Mouse (Mus musculus) hindbrain, embryonic 12.5 days (tissue): ENCODE results near the gene Gm20388. TPM values are rescaled to one million over a fixed set of nuclear protein-coding genes. Genes with fewer than 3 reads are reported as not detected.

Experiments used
- ATAC-seq: fragments of 200-750 bp; cut with Nextera tagmentation; 2 replicates; pipeline ENCODE4 v1.8.0; 2017; ENCODE audit warnings: moderate TSS enrichment; ENCODE audit not compliant: low FRiP score
- H3K27ac ChIP-seq: fragments of 300-500 bp; sonication (generic); 2 replicates; pipeline ENCODE4 v1.5.1; 2016; ENCODE audit warnings: mild to moderate bottlenecking
- H3K27me3 ChIP-seq: fragments of 300-500 bp; sonication (generic); 2 replicates; pipeline ENCODE4 v1.6.1; 2016; ENCODE audit warnings: mild to moderate bottlenecking
- H3K36me3 ChIP-seq: fragments of 300-500 bp; sonication (generic); 2 replicates; pipeline ENCODE4 v1.6.1; 2016; ENCODE audit warnings: mild to moderate bottlenecking
- H3K4me1 ChIP-seq: fragments of 300-500 bp; sonication (generic); 2 replicates; pipeline ENCODE4 v1.6.1; 2016
- H3K4me2 ChIP-seq: fragments of 300-500 bp; sonication (generic); replicated peaks from 2 replicates; pipeline ENCODE4 v1.6.1; 2016; ENCODE audit warnings: mild to moderate bottlenecking
- H3K4me3 ChIP-seq: fragments of 300-500 bp; sonication (generic); 2 replicates; pipeline ENCODE4 v1.5.1; 2016; ENCODE audit warnings: mild to moderate bottlenecking
- H3K9ac ChIP-seq: fragments of 300-500 bp; sonication (generic); 2 replicates; pipeline ENCODE4 v1.6.1; 2016; ENCODE audit warnings: mild to moderate bottlenecking, moderate library complexity
- H3K9me3 ChIP-seq: fragments of 300-500 bp; sonication (generic); replicated peaks from 2 replicates; pipeline ENCODE4 v1.6.1; 2016; ENCODE audit warnings: mild to moderate bottlenecking
- WGBS: fragments of 180-500 bp; shearing (Covaris S2); methylation state at CpG from one replicate; pipeline ENCODE4 v1.1.7; 2016; 5-methylcytosine and 5-hydroxymethylcytosine counted together
- polyA plus RNA-seq: library from polyadenylated mRNA; unstranded; fragments of >200 nt; fragmentation: Nextera tagmentation; extraction: Ambion mirVana; gene quantifications from 2 replicates; pipeline ENCODE4 v1.2.1, GENCODE M21; 2016

Gm20388 gene
- polyA plus RNA-seq, 1 experiment from 2014 or later: not detected

GRCm38 (mm10) chr8:120227891-120228591 lies 317.4 kb downstream of the Gm20388 start, which contains the start of gene Gse1:
Gene Gse1, plus strand, starts transcription at chr8:120228456.
- Histone ChIP-seq H3K27me3 (peaks cover 30% of the 10 kb centered on the region), H3K9me3 (no peaks in the 10 kb centered on the region), H3K4me3 (peak within 1 kb of the TSS; percentile 64), H3K4me1 (peaks cover 83% of the 10 kb centered on the region), H3K36me3 (no peaks in the 10 kb centered on the region), H3K27ac (peak within 1 kb of the TSS; percentile 77), H3K9ac (peak within 1 kb of the TSS; percentile 80), H3K4me2 (peak within 1 kb of the TSS; percentile 98)
- ATAC-seq: peak; percentile 50
- 3% methylated on average over 16 of the region's 52 CpGs for WGBS

- no peaks in the 10 kb centered on the region for H3K36me3 ChIP-seq
- peak overlapping the region; percentile 64 for H3K4me3 ChIP-seq
- no peaks in the 10 kb centered on the region for H3K9me3 ChIP-seq
- H3K4me1 ChIP-seq: peaks cover 90% of the 10 kb centered on the region
- H3K9ac ChIP-seq: peak overlapping the region; percentile 80
- H3K4me2 ChIP-seq: peak overlapping the region; percentile 98
- H3K27ac ChIP-seq: peak overlapping the region; percentile 73
- no peak for ATAC-seq
- under 1% methylated on average over 106 of the region's 125 CpGs for WGBS
- H3K27me3 ChIP-seq: peaks cover 30% of the 10 kb centered on the region
Observed at GRCm38 (mm10) chr8:120228781-120229573, 318.3 kb downstream of the Gm20388 start.

GRCm38 (mm10) chr8:120229574-120229916 lies 318.9 kb downstream of the Gm20388 start:
- Histone ChIP-seq H3K4me1 (peaks cover 89% of the 10 kb centered on the region), H3K27ac (0 out of 2 replicates have a peak overlapping the region, but pooled peaks have one; percentile 73), H3K4me3 (peak overlapping the region; percentile 64), H3K36me3 (no peaks in the 10 kb centered on the region), H3K9me3 (no peaks in the 10 kb centered on the region), H3K27me3 (peaks cover 30% of the 10 kb centered on the region), H3K9ac (peak overlapping the region; percentile 80), H3K4me2 (peak overlapping the region; percentile 98)
- no peak for ATAC-seq
- WGBS: 1% methylated on average over 22 of the region's 22 CpGs

GRCm38 (mm10) chr8:120230081-120230480 lies 319.4 kb downstream of the Gm20388 start:
- H3K9ac ChIP-seq: peak overlapping the region; percentile 80
- ATAC-seq: no peak
- H3K4me1 ChIP-seq: peaks cover 89% of the 10 kb centered on the region
- H3K9me3 ChIP-seq: no peaks in the 10 kb centered on the region
- H3K27ac ChIP-seq: no peak overlapping the region
- peaks cover 30% of the 10 kb centered on the region for H3K27me3 ChIP-seq
- WGBS: 4% methylated on average over 22 of the region's 22 CpGs
- peak overlapping the region; percentile 64 for H3K4me3 ChIP-seq
- H3K36me3 ChIP-seq: no peaks in the 10 kb centered on the region
- H3K4me2 ChIP-seq: peak overlapping the region; percentile 98

GRCm38 (mm10) chr8:120230715-120231614 lies 320.3 kb downstream of the Gm20388 start:
- WGBS: 15% methylated on average over 18 of the region's 18 CpGs
- Histone ChIP-seq H3K27me3 (peaks cover 30% of the 10 kb centered on the region), H3K4me2 (peak overlapping the region; percentile 98), H3K4me1 (peaks cover 83% of the 10 kb centered on the region), H3K27ac (no peak overlapping the region), H3K36me3 (no peaks in the 10 kb centered on the region), H3K9me3 (no peaks in the 10 kb centered on the region), H3K9ac (peak overlapping the region; percentile 80), H3K4me3 (peak overlapping the region; percentile 64)
- no peak for ATAC-seq

- ATAC-seq: no peak
- Histone ChIP-seq H3K36me3 (no peaks in the 10 kb centered on the region), H3K4me1 (peaks cover 76% of the 10 kb centered on the region), H3K9ac (no peak overlapping the region), H3K4me2 (peak overlapping the region; percentile 98), H3K4me3 (peak overlapping the region; percentile 64; the same call in 1 of the 2 replicates), H3K27ac (no peak overlapping the region), H3K9me3 (no peaks in the 10 kb centered on the region), H3K27me3 (peaks cover 30% of the 10 kb centered on the region)
- WGBS: 73% methylated on average over 3 of the region's 3 CpGs
Observed at GRCm38 (mm10) chr8:120231870-120232269, 321.2 kb downstream of the Gm20388 start.

GRCm38 (mm10) chr8:120232398-120232797 lies 321.8 kb downstream of the Gm20388 start:
- Histone ChIP-seq H3K9me3 (no peaks in the 10 kb centered on the region), H3K27me3 (peaks cover 30% of the 10 kb centered on the region), H3K4me1 (peaks cover 70% of the 10 kb centered on the region), H3K4me3 (peak overlapping the region; percentile 64; the same call in 1 of the 2 replicates), H3K9ac (no peak overlapping the region), H3K27ac (no peak overlapping the region), H3K4me2 (peak overlapping the region; percentile 98), H3K36me3 (no peaks in the 10 kb centered on the region)
- WGBS: 50% methylated on average over 4 of the region's 4 CpGs
- ATAC-seq: no peak

GRCm38 (mm10) chr8:120232913-120233312 lies 322.3 kb downstream of the Gm20388 start:
- Histone ChIP-seq H3K9ac (peak overlapping the region; percentile 55), H3K27me3 (peaks cover 30% of the 10 kb centered on the region), H3K9me3 (no peaks in the 10 kb centered on the region), H3K4me2 (peak overlapping the region; percentile 98), H3K27ac (no peak overlapping the region), H3K4me1 (peaks cover 65% of the 10 kb centered on the region), H3K4me3 (peak overlapping the region; percentile 64), H3K36me3 (no peaks in the 10 kb centered on the region)
- 33% methylated on average over 13 of the region's 13 CpGs for WGBS
- ATAC-seq: no peak

- H3K36me3 ChIP-seq: no peaks in the 10 kb centered on the region
- H3K4me2 ChIP-seq: no peak overlapping the region; the same call in 1 of the 2 replicates
- 68% methylated on average over 12 of the region's 12 CpGs for WGBS
- 0 out of 2 replicates have a peak overlapping the region, but pooled peaks have one; percentile 24 for H3K9ac ChIP-seq
- H3K4me1 ChIP-seq: peaks cover 57% of the 10 kb centered on the region
- no peaks in the 10 kb centered on the region for H3K9me3 ChIP-seq
- no peak overlapping the region for H3K27ac ChIP-seq
- peaks cover 26% of the 10 kb centered on the region for H3K27me3 ChIP-seq
- no peak for ATAC-seq
- no peak overlapping the region for H3K4me3 ChIP-seq
Observed at GRCm38 (mm10) chr8:120234457-120234856, 323.8 kb downstream of the Gm20388 start.

GRCm38 (mm10) chr8:120234866-120235265 lies 324.2 kb downstream of the Gm20388 start:
- Histone ChIP-seq H3K27me3 (peaks cover 22% of the 10 kb centered on the region), H3K4me3 (no peak overlapping the region), H3K27ac (no peak overlapping the region), H3K9me3 (no peaks in the 10 kb centered on the region), H3K9ac (0 out of 2 replicates have a peak overlapping the region, but pooled peaks have one; percentile 24), H3K36me3 (no peaks in the 10 kb centered on the region), H3K4me2 (no peak overlapping the region; the same call in 1 of the 2 replicates), H3K4me1 (peaks cover 53% of the 10 kb centered on the region)
- WGBS: 77% methylated on average over 8 of the region's 8 CpGs
- no peak for ATAC-seq

- 92% methylated on average over 4 of the region's 4 CpGs for WGBS
- H3K4me3 ChIP-seq: no peak overlapping the region
Observed at GRCm38 (mm10) chr8:120243222-120243621, 332.6 kb downstream of the Gm20388 start.

More at GRCm38 (mm10) chr8:120243222-120243621, 332.6 kb downstream of the Gm20388 start:
- no peak overlapping the region for H3K27ac ChIP-seq
- no peak overlapping the region for H3K4me2 ChIP-seq
- no peak for ATAC-seq
- H3K4me1 ChIP-seq: no peaks in the 10 kb centered on the region
- H3K36me3 ChIP-seq: peaks cover 6% of the 10 kb centered on the region; the same call in 1 of the 2 replicates
- H3K9me3 ChIP-seq: no peaks in the 10 kb centered on the region
- H3K9ac ChIP-seq: no peak overlapping the region
- H3K27me3 ChIP-seq: no peaks in the 10 kb centered on the region
